Mouse (Mus musculus) CH12.LX (cell line): ENCODE measurements around the gene Phldb1.
A peak's percentile ranks its signal among the peaks of the same experiment; 100 is the strongest.

ENCODE experiments used
- CTCF ChIP-seq, 2 experiments: IDR thresholded peaks in 1 of 2; conservative IDR thresholded peaks in 1 of 2; 2 replicates each; pipeline ENCODE4 v1.5.1; 2011 to 2012; ENCODE audit warnings: low read depth in 2 of 2, low read length in 2 of 2, improper control_type of control experiment in 1 of 2, inconsistent platforms in 1 of 2, mild to moderate bottlenecking in 1 of 2, moderate library complexity in 1 of 2
- GABPA ChIP-seq: IDR thresholded peaks from 2 replicates; pipeline ENCODE4 v1.6.1; 2012; ENCODE audit warnings: low read depth, low read length, improper control_type of control experiment, inconsistent platforms; ENCODE audit not compliant: insufficient replicate concordance
- PAX5 ChIP-seq: IDR thresholded peaks from 2 replicates; pipeline ENCODE4 v1.6.1; 2012; ENCODE audit warnings: low read length, inconsistent platforms, mixed read lengths
- POLR2A ChIP-seq: IDR thresholded peaks from 2 replicates; pipeline ENCODE4 v1.6.1; 2011; ENCODE audit warnings: low read depth, mild to moderate bottlenecking, improper control_type of control experiment, low read length
- ZC3H11A ChIP-seq: IDR thresholded peaks from 2 replicates; pipeline ENCODE4 v1.6.1; 2012; ENCODE audit warnings: low read depth, mild to moderate bottlenecking, inconsistent platforms, low read length, improper control_type of control experiment
- ZMIZ1 ChIP-seq: IDR thresholded peaks from 2 replicates; pipeline ENCODE4 v1.6.1; 2012; ENCODE audit warnings: low read depth, mild to moderate bottlenecking, inconsistent platforms, low read length, improper control_type of control experiment
- ZNF384 ChIP-seq: IDR thresholded peaks from 2 replicates; pipeline ENCODE4 v1.6.1; 2012; ENCODE audit warnings: low read depth, low read length, improper control_type of control experiment, inconsistent platforms

- TF ChIP-seq CTCF (conservative IDR thresholded peaks at IDR 0.05 in 1 of 2, IDR thresholded peaks at IDR 0.05 in 1 of 2; ENCODE audit: low read depth in 2 of 2, low read length in 2 of 2) = no peak
- TF ChIP-seq ZC3H11A = no peak
- no peak for TF ChIP-seq PAX5
- no peak for TF ChIP-seq GABPA
- TF ChIP-seq POLR2A = 0 out of 2 replicates have a peak, but pooled peaks have one; percentile 4
- no peak for TF ChIP-seq ZMIZ1
- no peak for TF ChIP-seq ZNF384
Measured at GRCm38 (mm10) chr9:44720358-44721153, 14.4 kb downstream of the Phldb1 start.
